Mouse (Mus musculus) E14TG2a.4 (cell line): ENCODE results near the gene Nup214.

Source experiments
- H3K27me3 ChIP-seq: 2 replicates; pipeline ENCODE4 v1.6.1; 2014; ENCODE audit warnings: low read length, control low read depth; ENCODE audit not compliant: insufficient read depth
- H3K36me3 ChIP-seq: 2 replicates; pipeline ENCODE4 v1.6.1; 2014; ENCODE audit warnings: low read length, control low read depth; ENCODE audit not compliant: insufficient read depth
- H3K4me1 ChIP-seq: replicated peaks from 2 replicates; pipeline ENCODE4 v1.6.1; 2014; ENCODE audit warnings: low read depth, low read length, control low read depth
- H3K4me3 ChIP-seq: replicated peaks from 2 replicates; pipeline ENCODE4 v1.5.1; 2014; ENCODE audit warnings: mild to moderate bottlenecking, low read length
- H3K9me3 ChIP-seq: 2 replicates; pipeline ENCODE4 v1.6.1; 2014; ENCODE audit warnings: low read length, control low read depth
- CTCF ChIP-seq: conservative IDR thresholded peaks from 2 replicates; pipeline ENCODE4 v1.5.1; 2014; ENCODE audit warnings: low read length
- NANOG ChIP-seq: IDR thresholded peaks from 2 replicates; pipeline ENCODE4 v1.6.1; 2014; ENCODE audit warnings: borderline replicate concordance, low read length, mixed read lengths
- POU5F1 ChIP-seq: IDR thresholded peaks from 2 replicates; pipeline ENCODE4 v1.6.1; 2014; ENCODE audit warnings: low read length, borderline replicate concordance

Nup214 gene

DNA sequence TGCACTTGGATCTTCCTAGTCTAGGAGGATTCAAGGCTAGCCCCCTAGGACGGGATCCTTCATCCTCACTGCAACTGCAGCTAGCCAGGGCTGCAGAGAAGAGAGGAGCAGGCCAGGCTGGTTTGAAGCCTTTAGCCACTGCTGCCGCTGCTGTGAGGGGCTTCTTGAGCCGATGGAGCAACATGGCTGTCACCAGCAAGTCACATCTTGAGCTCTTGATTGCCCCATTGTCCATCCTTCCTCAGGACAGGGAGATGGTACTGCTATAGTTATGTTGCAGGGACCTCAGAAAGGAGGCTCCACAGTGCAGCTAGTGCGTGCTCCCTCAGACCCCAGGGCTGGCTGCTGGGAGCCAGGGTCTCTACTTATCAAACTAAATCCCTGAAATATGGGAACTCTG, 83.6 kb downstream of the Nup214 start:
- Histone ChIP-seq H3K4me1 (peaks cover 19% of the 10 kb centered on the region), H3K9me3 (no peaks in the 10 kb centered on the region), H3K27me3 (peaks cover 8% of the 10 kb centered on the region; the same call in 1 of the 2 replicates), H3K4me3 (no peak overlapping the region), H3K36me3 (peaks cover 7% of the 10 kb centered on the region)
- TF ChIP-seq NANOG (no peak), POU5F1 (no peak), CTCF (no peak)

DNA sequence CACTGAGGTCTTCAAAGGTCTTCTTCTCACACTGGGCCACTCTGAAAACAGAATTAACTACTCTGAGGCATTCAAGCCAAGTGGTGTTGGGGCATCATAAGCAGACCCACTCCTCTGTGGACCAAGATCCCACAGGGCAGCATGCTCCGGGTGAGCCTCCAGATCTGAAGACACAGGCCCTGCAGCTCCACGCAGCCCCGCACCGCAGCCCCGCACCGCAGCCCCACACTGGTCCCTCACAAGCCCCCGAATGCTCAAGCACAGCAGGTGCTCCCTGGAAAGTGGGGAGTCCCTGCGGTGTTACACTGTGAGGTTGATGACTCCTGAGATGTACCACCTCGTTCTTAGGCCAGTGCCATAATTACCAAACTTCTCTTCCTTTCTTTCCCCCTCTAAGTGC, 84.0 kb downstream of the Nup214 start:
- H3K4me3 ChIP-seq: no peak overlapping the region
- TF ChIP-seq NANOG (no peak), POU5F1 (no peak), CTCF (no peak)
- peaks cover 19% of the 10 kb centered on the region for H3K4me1 ChIP-seq
- H3K36me3 ChIP-seq: peaks cover 6% of the 10 kb centered on the region
- H3K27me3 ChIP-seq: peaks cover 8% of the 10 kb centered on the region; the same call in 1 of the 2 replicates
- no peaks in the 10 kb centered on the region for H3K9me3 ChIP-seq

DNA sequence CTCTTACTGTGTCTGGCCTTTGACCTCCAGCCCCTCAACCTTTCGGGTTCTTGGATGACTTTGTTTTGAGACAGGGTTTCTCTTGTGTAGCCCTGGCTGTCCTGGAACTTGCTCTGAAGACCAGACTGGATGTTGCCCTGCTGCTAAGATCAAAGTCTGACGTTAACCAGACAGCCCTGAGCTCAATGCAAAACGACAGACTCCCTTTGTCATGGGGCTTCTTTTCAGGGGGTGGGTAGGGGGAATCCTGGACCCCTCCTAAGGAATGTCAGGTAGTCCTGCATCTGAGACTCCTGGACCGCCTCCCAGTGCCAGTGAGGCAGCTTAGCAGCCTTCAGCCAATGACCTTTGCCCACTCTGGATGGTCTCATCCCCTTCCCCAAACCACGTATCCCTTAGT, 84.5 kb downstream of the Nup214 start:
- peaks cover 19% of the 10 kb centered on the region for H3K4me1 ChIP-seq
- TF ChIP-seq POU5F1 (no peak), NANOG (no peak), CTCF (no peak)
- H3K4me3 ChIP-seq: no peak overlapping the region
- no peaks in the 10 kb centered on the region for H3K9me3 ChIP-seq
- peaks cover 8% of the 10 kb centered on the region; the same call in 1 of the 2 replicates for H3K27me3 ChIP-seq
- H3K36me3 ChIP-seq: peaks cover 1% of the 10 kb centered on the region

DNA sequence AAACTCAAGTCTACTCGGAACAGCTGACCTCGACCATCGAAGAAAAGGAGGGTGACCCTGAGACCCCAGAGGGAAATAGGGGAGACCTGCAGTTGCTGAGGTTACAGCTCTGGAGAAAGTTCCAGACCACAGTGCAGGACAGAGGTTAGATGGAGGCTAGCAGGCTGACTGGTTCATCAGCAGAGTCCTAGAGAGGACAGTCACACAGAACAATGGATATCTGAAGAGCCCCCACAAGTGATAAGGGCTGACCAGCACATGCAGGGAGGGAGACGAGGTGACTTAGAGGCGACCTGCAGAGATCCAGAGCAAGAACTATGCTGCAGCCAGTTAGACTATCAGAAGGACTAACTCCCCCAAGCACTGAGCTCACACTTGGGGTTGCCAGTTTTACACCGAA, 85.4 kb downstream of the Nup214 start:
- H3K4me3 ChIP-seq: no peak overlapping the region
- H3K36me3 ChIP-seq: no peaks in the 10 kb centered on the region
- TF ChIP-seq POU5F1: no peak
- TF ChIP-seq CTCF: no peak
- no peak for TF ChIP-seq NANOG
- H3K4me1 ChIP-seq: peaks cover 19% of the 10 kb centered on the region
- H3K27me3 ChIP-seq: peaks cover 8% of the 10 kb centered on the region; the same call in 1 of the 2 replicates
- no peaks in the 10 kb centered on the region for H3K9me3 ChIP-seq

DNA sequence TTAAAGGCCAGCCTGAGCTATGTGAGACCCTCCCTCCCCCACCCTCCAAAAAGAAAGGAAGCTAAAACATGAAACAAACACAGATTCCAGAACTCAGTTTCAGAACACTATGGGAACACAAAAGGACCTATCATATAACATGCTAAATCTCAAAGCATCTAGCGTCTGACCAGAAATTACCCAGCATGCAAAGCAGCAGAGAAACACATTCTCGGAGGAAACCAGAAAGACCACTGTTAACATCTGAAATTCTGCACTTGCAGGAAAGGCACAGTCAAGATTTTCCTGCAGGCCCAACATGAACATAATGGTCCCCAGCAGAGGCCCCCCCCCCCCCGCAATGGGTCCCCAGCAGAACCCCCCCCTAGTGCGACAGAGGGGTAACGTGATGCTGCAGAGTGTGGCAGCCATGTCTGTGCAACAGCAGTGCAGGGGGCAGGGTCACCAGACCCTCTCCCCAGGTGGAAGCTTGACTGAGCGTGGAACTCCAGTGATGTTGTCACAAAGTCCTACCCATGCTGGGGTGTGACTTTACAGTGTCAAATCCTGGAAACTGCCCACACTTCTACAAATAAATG, 86.1 kb downstream of the Nup214 start:
- no peak for TF ChIP-seq POU5F1
- TF ChIP-seq NANOG: no peak
- TF ChIP-seq CTCF: no peak
- Histone ChIP-seq H3K27me3 (peaks cover 8% of the 10 kb centered on the region; the same call in 1 of the 2 replicates), H3K36me3 (no peaks in the 10 kb centered on the region), H3K4me3 (no peak overlapping the region), H3K9me3 (no peaks in the 10 kb centered on the region), H3K4me1 (peaks cover 21% of the 10 kb centered on the region)

DNA sequence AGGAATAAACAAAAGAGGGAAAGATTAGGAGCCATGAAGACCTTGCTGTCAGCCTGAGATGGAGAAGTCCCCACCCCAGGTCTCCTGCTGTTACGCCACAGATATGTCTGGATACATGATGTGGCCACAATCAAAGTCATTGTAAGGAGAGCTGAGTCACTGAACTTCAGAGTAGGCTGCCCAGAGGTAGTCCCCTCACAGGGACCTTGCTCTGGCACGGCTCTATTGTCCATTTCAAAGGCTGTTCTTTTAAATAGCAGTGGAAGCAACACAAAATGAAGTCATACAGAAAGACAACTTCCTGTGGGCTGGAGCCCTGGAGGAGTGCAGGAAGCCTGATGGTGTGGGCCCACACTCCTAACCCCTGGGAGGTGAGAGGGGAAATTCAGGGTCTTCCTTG, 87.0 kb downstream of the Nup214 start:
- H3K4me1 ChIP-seq: peaks cover 25% of the 10 kb centered on the region
- no peak overlapping the region for H3K4me3 ChIP-seq
- no peak for TF ChIP-seq NANOG
- no peak for TF ChIP-seq POU5F1
- no peak for TF ChIP-seq CTCF
- peaks cover 8% of the 10 kb centered on the region; the same call in 1 of the 2 replicates for H3K27me3 ChIP-seq
- H3K36me3 ChIP-seq: no peaks in the 10 kb centered on the region
- H3K9me3 ChIP-seq: no peaks in the 10 kb centered on the region

DNA sequence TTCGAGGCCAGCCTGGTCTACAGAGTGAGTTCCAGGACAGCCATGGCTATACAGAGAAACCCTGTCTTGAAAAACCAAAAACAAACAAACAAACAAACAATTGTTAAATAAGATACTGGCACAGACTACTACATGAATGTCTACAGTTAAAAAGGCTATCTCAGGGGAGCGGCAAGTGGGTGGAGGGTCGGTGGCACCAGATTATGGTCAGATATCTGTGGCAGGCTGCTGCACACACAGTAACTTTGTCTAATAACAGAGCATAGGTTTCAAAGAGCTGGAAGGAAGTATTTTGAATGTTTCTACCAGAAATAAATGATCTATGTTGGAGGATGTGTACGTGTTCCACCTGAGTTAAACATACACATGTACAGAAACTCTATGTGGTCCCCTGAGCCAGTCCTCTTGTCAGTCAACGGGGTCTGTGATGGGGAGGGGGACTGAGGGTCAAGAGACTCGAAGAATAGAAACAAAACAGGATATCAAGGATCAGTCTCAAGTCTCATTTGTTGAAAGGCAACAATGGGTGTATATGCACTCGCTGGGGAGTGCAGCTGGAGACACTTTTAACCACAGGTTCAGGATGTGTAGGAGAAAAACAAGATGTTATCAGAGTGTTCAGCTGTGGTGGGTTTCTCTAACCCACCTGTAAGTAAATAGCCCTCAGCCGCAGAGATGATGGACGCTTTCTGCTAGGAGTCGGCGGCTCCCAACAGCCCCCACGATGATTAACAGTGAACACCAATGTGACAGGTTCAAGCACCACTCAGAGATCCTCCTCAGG, 87.7 kb downstream of the Nup214 start:
- Histone ChIP-seq H3K4me3 (no peak overlapping the region), H3K27me3 (peaks cover 8% of the 10 kb centered on the region; the same call in 1 of the 2 replicates), H3K36me3 (no peaks in the 10 kb centered on the region), H3K9me3 (no peaks in the 10 kb centered on the region), H3K4me1 (peaks cover 25% of the 10 kb centered on the region)
- TF ChIP-seq NANOG (no peak), CTCF (no peak), POU5F1 (no peak)

DNA sequence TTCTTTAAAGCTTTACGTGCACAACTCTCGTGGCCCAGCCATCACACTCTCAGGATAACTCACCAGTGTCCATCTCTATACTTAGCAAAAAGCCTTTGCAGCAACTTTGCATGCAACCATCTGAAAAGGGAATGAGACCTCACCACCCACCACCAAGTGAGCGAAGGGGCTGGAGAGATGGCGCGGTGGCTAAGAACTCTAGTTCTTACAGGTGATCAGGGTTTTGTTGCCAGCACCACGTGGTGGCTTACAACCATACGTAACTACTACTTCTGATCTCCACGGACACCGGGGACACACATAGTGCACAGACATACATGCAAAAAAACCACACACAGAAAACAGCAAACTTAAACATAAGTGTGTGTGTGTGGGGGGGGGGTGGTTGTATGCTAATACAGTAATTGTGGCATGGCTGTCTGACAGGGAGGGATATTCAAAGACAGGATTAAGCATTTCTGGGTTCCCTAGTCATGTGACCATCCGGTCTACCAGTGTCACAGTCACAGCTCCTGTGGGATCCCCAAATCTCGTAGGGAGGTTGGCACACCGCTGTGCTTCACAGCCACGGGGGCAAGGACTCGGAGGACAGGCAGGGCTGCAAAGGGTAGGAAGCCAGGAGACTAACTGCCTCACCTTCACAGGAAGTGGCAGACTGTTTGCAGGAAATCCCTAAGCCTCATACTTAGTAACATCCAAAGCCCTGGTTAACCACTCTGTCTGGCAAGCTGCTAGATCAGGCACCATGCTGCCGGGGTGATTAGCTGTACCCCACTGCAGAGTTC, 88.6 kb downstream of the Nup214 start:
- Histone ChIP-seq H3K36me3 (peaks cover 3% of the 10 kb centered on the region; the same call in 1 of the 2 replicates), H3K4me1 (peaks cover 16% of the 10 kb centered on the region), H3K27me3 (peaks cover 8% of the 10 kb centered on the region), H3K9me3 (no peaks in the 10 kb centered on the region), H3K4me3 (no peak overlapping the region)
- TF ChIP-seq CTCF (no peak), NANOG (no peak), POU5F1 (no peak)
